Mouse (Mus musculus) kidney, adult 18-20 months (tissue): Measurements from ENCODE around the gene Gm49336.

ENCODE experiments used
- DNase-seq: peaks from one replicate; pipeline ENCODE4 v3.0.0; 2021

The Gm49336 gene

DNA sequence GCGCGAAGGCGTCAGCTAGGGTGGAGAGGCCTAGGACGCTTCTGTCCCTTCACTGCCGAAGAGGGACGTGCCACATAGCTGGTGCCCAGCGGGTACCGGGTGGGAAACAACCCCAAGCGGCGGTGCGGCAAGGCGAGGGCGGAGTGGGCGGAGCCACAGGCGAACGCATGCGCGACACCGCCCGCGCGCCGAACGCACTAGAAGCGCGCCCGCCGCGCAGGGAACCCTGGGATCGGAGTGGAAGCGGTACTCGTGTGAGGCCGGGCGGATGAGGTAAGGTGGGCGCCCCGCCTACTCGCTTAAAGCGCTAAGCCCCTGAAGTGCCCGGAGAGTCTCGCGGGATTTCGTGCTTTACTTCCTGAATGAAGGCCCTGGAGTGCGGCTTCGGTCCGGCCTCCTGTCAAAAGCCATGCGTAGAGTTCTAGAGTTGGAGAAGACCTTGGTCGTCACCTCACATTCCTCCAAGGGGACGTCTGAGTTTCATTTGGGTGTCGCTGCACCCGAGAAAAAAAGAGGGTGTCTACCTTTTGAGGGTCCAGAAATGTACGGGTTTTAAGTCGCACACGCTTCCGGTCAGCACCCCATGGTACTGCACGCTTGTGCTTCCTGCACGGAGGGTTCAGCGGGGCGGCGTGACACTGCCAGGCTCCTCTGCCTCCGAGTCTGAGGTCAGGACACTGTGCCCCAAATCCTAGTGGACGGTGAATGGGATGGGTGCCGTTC lies at the start of gene Gm49336, which contains the start of gene Nupl1:
Gene Gm49336 (minus strand): TSS at position 227 of the 723 bp plus-strand sequence.
Gene Nupl1 (minus strand): TSS at position 151 of the 723 bp plus-strand sequence.
- peak; percentile 98 for DNase-seq

DNA sequence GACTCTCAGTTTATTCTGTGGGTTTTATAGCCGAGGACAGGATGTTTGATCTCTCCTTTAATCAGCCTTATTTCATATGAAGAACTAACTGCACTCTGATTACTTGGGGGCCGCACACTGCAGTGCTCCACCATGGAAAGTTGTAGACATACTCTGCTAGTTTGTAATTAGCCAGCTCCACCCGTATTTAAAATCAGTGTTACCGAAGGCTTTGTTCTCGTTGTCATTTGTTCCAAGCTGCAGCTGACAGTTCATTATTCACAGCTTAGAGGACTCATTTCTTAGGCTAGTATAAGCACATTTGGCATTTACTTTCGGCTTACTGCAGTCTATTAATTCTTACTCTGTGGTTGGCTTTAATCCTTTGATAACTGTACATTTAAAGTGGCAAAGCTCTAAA lies 49.7 kb upstream of the Gm49336 start:
- DNase-seq = no peak

DNA sequence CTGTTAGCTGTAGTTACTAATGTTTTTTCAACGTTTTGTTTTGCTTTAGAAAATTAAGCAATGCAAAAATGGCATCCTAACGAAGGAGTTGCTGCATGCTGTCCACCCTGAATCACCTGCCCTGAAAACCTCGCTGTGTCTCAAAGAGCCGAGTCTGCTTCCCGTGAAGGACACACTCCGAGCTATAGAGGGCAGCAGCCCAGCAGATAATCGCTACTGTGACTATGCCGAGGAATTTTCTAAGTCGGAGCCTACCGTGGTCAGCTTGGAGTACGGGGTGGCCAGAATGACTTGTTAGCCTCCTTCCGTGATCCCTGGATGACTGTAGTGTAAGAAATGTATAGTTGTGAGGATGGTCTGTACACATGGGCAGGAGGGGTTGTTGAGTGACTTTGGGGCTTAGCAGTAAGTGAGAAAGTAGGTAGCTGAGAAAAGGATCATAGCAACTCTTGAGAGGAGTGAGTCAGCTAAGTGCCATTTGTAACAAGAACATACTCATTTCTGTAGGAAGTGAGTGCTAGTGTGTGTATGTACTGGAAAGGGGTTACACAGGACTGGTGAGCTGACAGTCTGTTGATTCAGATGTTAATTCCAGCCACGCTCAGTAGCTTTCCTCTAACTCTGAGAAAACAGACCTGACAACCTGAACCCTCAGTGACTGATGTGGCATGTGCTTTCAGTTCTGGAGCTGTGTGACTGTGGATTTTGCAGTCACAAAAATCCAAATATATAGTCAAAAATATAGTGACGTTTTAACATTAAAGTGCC lies 49.1 kb upstream of the Gm49336 start:
- no peak for DNase-seq

DNA sequence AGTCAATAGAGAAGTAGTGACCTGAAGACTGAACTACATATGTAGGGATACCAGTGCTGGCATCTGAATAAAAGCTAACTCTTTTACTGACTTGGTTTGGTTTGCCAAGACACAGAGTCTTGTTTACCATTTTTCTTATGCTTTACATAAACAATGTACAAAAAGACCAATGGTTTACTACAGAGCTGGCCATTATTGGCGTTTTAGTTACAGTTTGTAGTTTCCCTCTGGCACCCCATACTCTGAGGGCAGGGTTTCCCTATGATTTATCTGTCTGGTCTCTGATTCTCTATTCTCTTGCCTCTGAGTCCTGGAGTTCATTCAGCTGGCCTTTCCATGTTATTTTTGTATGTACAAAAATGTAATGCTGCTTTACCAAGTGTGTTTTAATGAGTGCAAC lies 44.2 kb upstream of the Gm49336 start:
- no peak for DNase-seq

DNA sequence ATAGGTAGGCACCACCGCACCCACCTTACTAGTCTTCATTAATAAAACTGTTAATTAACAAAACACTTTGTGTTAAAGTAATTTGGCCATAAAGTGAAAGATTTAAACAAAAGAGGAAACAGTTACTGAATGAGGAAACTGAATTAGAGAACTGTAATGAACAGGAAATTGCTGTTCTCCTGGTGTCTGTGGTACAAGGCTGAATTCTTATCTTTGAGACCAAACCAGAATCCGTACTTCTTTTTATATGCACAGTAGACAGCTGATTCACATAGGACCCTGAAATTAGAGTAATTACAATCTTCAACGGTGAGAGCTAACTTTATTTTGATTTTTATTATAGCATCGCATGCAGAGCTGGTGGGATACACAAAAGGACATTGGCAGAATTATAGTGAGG lies 39.1 kb upstream of the Gm49336 start:
- no peak for DNase-seq

DNA sequence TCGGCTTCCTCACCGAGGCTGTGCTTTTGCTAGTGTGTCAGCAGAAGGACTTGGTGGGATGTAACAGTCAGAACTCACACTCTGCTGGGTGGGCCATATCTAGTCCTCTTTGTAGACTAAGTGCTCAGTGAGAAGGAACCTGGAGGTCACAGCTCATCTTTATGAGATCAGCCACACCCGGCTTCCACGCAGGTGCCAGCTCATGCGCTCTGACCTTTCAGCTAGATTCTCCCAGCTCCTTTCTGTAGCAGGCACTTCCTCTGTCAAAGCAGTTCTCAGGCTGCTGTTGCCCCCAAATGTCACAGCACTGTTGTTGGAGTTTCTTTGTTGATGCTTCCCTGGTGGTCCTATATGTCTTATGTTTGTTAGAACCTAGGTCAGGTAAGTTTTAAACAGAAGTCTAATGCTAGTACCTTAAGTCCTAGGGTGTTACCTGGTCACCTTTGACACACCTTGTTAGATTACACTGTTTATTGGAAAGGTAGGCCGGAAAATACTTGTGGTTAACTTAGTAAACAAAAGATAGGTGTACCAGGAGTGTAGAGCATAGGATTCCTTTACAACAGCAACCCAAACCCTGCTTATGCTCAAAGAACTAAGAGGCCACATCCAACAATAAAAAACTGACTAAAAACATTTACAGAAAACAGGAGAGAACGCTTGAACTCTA lies 35.0 kb upstream of the Gm49336 start:
- DNase-seq = no peak

DNA sequence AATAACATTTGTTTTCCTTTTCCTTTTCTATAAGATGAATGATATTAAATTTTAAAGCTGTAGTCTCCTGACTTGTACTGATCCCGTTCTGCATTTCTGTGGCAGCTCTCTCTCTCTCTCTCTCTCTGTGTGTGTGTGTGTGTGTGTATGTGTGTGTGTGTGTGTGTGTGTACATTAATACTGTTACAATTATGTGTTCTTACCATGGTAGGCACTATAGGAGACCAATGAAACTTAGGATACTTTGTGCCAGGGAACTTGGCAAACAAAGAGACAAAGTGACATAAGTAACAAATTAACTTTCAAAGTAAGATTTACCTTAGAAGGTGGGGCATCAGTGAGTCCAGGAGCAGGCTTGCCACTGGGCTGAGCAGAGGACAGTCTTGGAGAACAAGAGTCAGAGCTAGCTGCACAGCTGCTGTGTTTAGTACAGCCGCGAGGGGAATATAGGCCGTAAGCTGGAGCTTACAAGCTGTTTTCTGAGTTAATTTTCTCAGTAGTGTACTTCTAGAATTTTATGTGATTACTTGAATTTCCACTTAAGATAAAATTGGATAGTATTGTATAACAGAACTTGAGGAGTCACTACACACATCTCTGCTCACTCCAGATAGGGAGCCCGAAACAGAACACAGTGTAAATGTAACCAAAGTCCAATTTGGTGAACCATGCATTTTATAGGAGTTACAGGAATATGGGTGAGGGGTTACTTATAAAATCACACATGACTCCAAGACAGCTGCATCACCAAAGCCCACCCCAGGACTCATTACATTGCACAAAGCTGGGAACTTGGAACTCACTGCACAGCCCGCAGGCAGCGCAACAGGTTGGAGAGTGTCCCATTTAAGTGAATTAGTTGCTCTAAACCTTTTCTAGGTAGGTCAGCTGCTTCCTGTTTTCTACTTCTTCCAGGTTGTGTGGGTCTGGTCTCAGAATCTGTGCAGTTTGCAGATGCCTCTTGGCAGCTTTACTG lies 24.3 kb upstream of the Gm49336 start:
- no peak for DNase-seq

DNA sequence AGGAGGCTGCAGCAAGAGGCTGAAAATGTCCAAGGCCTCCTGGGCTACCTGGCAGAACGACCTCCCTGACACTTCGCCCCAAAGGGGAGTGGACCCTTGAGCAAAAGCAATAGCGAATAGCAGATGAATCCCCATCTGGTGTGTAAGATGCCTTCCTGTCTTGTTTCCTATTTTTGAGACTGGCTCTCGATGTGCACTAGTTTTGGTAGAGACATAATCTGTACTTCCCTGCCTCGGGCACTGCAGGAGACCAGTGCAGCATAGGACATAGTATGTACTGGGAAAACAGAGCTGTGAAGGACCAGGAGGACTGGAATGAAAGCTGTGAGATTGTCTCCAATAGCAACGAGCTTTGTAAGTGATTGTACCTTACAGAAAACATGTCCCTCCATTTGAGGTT lies 22.0 kb upstream of the Gm49336 start:
- no peak for DNase-seq

DNA sequence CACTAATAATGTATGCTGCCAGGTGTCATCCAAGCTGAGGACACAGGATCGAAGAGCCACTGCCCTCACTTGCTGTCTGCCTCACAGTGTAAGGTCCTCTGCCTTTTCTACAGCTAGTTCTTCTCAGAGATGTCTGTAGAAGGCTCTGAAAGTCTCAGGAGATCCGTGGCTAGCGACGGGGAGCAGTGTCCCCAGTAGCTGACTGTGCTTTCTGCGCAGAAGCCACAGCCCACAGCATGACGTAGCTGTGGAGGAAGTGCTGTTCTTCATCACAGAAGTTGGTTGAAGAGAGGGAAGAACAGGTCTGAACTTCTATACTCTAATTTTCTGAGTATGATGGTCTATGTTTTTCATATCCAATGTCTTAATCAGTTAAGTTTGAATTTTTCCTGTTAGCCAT lies 18.0 kb upstream of the Gm49336 start:
- no peak for DNase-seq

DNA sequence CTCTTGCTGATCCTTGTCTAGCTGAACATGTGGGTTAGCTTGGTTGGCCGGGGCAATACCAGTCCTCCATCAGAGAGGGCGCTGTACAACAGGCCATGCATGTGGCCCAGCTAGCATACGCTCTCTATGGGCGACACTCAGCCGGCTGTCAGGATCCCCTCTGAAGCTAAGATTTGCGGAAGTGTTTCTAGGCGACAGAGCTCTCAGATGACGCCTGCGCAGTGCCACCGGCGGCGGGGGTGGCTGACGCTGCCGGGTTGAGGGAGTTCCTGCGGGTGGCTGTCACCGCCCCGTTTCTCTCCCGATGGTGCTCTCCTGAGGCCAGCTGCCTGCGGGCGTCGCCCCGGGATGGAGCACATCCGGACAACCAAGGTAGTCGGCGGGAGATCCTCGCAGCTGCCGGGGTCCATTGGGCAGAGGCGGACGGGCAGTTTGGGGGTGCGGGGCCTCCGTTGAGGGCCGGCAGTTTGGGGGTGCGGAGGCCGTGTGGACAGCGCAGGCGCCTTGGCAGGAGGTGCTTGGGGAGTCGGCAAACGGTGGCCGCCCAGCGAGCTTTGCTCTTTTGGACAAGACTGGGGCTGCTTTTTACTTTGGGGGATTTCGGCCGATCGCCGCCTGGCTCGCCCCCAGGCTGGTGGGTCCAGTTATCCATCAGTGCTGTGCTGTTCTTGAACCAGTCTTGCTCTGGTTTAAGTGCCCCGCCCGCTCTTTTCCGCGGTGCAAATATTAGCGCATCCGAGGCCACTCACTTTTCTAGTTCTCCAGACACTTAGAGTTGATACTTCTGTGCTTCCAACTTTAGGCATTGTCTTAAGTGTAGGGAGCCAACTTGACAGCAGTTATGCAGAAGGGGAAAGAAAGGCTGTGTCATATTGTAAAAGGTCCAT lies 13.9 kb upstream of the Gm49336 start, which contains the start of gene Mtmr6:
Gene Mtmr6 (plus strand): TSS at position 239 of the 887 bp plus-strand sequence.
- peak; percentile 91 for DNase-seq

DNA sequence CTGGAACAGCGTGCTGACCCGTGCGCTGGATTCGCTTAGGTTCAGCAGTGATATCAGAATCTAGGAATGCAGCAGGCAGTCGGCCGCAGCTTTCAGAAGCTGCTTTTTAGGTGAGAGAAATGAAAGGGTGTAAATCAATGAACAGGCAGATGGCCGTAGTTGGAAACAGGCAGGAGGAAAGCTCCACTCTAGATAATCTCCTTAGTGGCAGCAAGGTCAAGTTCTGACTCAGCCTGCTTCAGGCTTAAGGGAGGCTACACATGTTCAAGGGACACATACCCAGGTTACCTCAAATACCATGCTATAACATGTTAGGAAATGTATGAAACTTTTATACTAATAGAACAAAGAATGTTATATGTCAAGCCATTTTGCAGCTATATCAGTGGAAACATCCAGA lies 11.0 kb upstream of the Gm49336 start:
- DNase-seq = no peak

DNA sequence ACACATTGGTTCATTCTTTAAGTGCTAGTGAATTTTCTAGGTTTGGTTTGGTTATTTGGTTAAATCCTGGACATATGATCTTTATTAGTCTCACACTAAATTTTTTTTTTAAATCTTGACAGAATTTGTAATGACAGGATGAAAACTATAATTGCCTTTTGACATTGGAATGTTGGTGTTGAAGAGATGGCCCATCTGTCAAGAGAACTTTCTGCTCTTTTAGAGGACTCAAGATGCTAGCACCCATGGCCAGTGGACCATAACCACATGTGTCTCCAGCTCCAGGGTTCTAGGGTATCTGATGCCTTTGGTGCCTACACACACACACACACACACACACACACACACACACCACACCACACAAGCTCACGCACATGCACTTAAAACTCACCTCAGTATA lies 6.5 kb upstream of the Gm49336 start:
- DNase-seq = no peak

DNA sequence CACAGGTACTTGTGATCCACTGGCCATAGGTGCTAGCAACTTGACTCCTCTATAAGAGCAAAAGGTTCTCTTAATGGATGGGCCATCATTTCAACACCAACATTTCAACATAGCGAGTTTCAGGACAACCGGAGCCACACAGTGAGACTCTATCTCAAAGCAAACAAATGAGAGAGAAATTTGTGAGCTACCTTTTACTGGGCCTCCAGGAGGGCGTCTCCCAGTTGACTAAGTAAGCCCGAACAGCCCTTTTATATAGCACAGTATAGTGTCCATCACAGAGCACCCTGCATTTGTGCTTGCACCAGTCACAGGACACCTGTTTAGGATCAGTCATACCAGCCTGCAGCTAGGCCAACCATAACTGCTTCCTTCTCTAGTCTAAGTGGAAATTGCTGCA lies 5.8 kb upstream of the Gm49336 start:
- DNase-seq = no peak

DNA sequence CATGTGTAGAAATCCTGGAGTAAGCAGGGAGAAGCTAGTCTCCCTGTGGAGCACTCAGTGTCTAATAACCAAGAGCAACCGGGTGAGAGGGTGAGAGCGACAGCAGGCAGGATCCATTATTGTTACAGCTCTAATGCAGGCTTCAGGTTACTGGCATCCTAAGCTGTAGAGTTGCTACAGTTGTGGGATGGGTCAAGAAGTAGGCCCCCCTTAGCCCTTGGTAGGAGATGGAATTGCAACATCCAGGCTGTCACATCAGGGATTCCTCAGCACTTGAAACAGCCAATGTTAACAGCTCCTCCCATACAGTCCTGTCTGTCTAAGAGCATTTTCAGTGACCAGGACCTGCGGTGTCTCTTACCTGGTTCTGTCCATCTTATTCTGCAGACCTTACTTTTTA lies 5.0 kb upstream of the Gm49336 start:
- no peak for DNase-seq

DNA sequence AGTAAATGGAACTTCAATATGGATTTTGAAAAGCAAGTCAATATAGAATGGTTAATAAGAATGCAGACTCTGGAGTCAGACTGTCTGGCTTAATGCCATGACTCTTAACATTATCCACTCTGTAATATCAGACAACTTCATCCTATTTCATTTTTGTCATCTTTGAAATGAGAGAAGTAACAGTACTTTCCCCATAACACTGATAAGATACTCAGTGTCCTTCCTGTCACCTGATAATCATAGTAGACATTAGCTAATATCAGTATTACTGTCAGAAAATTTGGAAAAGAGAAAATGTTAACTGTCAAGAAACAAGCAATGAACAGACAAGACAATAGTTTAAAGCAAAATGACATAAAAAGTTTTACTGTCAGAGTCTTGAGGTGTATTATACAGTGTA lies 3.5 kb upstream of the Gm49336 start:
- no peak for DNase-seq

DNA sequence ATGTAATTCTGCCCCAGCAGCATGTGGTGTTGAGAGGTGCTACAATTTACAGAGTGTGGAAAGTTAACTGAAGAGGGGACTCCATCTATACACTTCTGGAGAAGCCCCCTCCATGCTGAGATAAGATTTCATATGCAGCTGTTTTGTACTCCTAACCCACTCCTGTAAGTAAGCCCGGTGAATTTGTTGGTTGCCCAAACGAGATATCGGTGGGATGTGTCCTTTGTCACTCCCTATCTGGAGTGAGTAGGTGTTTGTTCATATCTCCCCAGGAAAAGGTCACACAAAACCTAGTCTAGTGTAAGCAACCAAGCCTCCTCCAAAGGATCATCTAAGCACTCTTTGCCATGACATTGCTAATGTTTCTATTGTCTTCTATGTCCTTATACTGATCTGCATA lies 2.2 kb upstream of the Gm49336 start:
- DNase-seq = no peak

DNA sequence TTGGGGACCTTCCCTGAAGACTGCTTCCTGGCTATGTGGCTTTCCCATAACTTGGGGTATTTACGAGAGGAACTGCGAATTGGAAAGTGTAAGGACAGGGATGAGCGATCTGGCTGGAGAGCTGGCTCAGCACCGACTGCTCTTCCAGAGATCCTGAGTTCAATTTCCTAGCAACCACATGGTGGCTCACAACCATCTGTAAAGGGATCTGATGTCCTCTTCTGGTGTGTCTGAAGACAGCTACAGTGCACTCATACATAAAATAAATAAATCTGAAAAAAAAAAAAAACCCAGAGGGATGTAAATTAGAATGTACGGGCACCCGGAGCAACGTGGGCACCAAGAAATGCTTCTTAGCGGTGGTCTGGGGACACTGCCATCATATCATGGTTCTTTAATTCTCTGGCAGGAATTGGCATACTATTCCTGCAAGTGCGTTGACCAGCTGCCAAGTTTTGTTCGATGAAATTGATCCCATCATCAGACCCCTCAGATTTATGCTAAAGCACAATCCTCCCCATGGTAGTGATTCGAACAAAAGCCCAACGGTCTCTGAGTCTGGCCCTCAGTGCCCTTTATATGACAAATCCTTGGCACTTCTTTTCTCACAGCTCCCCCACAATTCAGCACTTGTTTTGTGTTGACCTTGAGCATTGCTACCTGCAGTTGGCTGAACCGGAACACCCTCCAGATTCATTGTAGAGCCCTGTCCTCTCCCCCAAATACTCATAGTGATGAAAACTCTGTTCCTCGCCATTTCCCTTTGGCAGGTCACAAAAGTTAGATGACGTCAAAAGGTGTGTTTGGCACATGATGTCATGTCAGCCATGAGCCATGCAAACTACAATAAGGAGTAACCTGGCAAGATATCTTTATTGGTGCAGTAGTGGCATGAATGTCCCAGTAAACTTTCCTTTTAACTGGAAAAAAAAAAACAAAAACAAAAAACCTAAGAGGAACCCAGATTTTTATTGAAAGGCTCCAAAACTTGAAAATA lies 995 bp upstream of the Gm49336 start:
- DNase-seq = no peak

DNA sequence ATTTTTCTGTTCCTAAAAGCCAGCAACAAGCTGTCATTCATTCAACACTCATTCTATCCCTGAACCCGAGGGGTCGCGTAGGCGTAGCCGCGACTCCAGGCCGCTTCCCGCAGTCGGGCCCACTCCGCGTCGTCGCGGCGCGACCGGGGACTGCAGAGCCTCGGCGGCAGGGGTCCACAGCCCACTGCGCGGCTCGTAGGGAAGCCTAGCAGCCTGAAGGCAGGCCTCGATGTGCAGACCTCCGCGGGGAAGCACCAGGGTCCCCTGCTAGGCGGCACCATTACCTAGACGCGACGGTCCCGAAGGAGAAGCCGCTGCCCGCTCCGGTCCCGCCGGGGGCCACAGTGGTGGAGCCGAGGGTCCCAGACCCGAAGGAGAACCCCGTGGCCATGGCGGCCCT lies 428 bp downstream of the Gm49336 start:
- DNase-seq = no peak

DNA sequence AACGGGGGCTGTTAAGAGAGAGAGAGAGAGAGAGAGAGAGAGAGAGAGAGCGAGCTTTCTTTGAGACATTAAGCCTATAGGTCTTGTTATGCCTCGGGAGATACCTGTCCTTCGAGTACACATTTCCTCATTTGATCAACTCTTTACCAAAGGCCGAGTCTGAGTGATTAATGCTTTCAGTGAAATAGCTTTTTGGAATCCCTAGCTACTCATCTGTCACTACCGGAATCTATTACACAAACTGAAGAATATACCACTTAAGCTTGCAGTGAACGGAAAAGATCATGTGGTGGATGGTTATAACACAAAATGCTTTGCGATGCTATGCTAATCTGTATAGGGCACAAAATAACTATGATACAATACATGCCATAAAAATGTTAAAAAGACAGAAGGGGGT lies 941 bp downstream of the Gm49336 start:
- no peak for DNase-seq

DNA sequence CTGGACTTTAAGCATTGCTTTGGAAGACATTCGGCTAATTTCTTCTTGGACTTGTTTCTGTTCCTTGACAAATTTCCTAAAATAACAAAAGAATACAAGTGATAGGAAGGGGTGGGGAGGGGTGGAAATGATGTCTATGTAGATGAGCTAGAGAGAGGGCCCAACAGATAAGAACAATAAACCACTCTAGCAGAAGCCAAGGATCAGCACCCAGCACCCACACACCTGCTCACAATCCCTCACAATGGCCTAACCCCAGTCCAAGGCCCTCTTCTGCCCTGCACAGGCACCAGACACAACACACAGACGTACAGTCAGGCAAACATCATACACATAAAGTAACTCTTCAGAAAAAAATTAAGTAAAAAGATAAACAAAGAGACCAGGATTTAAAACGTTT lies 12.8 kb downstream of the Gm49336 start:
- no peak for DNase-seq
